Mouse (Mus musculus): ENCODE results near the gene Acacb. TPM values are rescaled to one million over a fixed set of nuclear protein-coding genes. Genes with fewer than 3 reads are reported as not detected.
A peak's percentile ranks its signal among the peaks of the same experiment; 100 is the strongest.

Acacb gene
- polyA plus RNA-seq, 1 experiment from 2014 or later = 0.54 TPM

DNA sequence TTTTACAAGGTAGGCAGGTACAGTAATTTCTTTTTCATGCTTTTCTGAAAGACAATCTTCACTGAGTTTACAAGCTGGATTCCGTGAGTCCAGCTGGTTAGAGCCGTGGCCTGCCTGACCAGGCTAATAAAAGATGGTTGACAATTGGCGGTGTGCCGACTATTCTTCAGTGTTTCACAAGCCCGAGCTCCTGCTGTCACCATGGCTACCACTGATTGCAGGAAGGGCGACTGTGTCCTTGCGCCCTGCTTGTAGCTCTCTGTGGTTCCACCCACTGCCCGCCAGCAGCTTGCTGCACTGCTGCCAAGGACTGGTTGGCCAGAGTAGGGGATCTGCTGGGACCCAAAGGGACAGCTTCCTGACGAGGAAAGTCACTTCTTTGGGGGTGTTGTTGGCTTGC lies 7.2 kb upstream of the Acacb start:
- ATAC-seq = peak; percentile 92
- peak overlapping the region; percentile 57 for H3K27ac ChIP-seq (ENCODE audit: low read length)
- H3K9me3 ChIP-seq (ENCODE audit: low read length) = no peaks in the 10 kb centered on the region
- TF ChIP-seq EP300 (IDR thresholded peaks at IDR 0.05) (no peak), CTCF (IDR thresholded peaks at IDR 0.05) (no peak)
- H3K36me3 ChIP-seq (ENCODE audit: insufficient read depth, low read length) = no peaks in the 10 kb centered on the region
- peaks cover 9% of the 10 kb centered on the region for H3K4me1 ChIP-seq (ENCODE audit: insufficient read depth, low read depth, low read length)
- no peaks in the 10 kb centered on the region for H3K27me3 ChIP-seq (replicated peaks; ENCODE audit: insufficient read depth, low read length)
- H3K4me3 ChIP-seq (ENCODE audit: low read depth, low read length) = no peak overlapping the region
- 18% methylated on average over 9 of the region's 9 CpGs for WGBS
- peak; percentile 96 for DNase-seq (ENCODE audit: low spot score)
- H3K9ac ChIP-seq (replicated peaks; ENCODE audit: low read depth) = no peak overlapping the region
- H3K4me2 ChIP-seq (replicated peaks; ENCODE audit: low read depth, low read length) = peak overlapping the region; percentile 14; the same call in 1 of the 2 replicates

- no peak overlapping the region for H3K4me2 ChIP-seq (replicated peaks; ENCODE audit: low read depth, low read length)
- 77% methylated on average over 14 of the region's 14 CpGs for WGBS
- no peaks in the 10 kb centered on the region for H3K9me3 ChIP-seq (ENCODE audit: low read length)
- H3K27me3 ChIP-seq (replicated peaks; ENCODE audit: insufficient read depth, low read length) = no peaks in the 10 kb centered on the region
- ATAC-seq (no peak), DNase-seq (ENCODE audit: low spot score) (no peak)
- TF ChIP-seq EP300 (IDR thresholded peaks at IDR 0.05) (no peak), CTCF (IDR thresholded peaks at IDR 0.05) (no peak)
- H3K4me3 ChIP-seq (ENCODE audit: low read depth, low read length) = no peak overlapping the region
- H3K4me1 ChIP-seq (ENCODE audit: insufficient read depth, low read depth, low read length) = no peaks in the 10 kb centered on the region
- H3K36me3 ChIP-seq (ENCODE audit: insufficient read depth, low read length) = no peaks in the 10 kb centered on the region
- no peak overlapping the region for H3K9ac ChIP-seq (replicated peaks; ENCODE audit: low read depth)
- H3K27ac ChIP-seq (ENCODE audit: low read length) = no peak overlapping the region
These were observed 973 bp downstream of the Acacb start for GRCm38 (mm10) chr5:114147043-114147972.

- no peak for DNase-seq (ENCODE audit: low spot score)
- Histone ChIP-seq H3K27me3 (replicated peaks; ENCODE audit: insufficient read depth, low read length) (no peaks in the 10 kb centered on the region), H3K36me3 (ENCODE audit: insufficient read depth, low read length) (no peaks in the 10 kb centered on the region), H3K27ac (ENCODE audit: low read length) (no peak overlapping the region), H3K9ac (replicated peaks; ENCODE audit: low read depth) (no peak overlapping the region), H3K9me3 (ENCODE audit: low read length) (no peaks in the 10 kb centered on the region), H3K4me1 (ENCODE audit: insufficient read depth, low read depth, low read length) (no peaks in the 10 kb centered on the region), H3K4me2 (replicated peaks; ENCODE audit: low read depth, low read length) (no peak overlapping the region), H3K4me3 (ENCODE audit: low read depth, low read length) (no peak overlapping the region)
- ATAC-seq = no peak
- 78% methylated on average over 12 of the region's 12 CpGs for WGBS
- TF ChIP-seq EP300 (IDR thresholded peaks at IDR 0.05) = no peak
- TF ChIP-seq CTCF (IDR thresholded peaks at IDR 0.05) = no peak
These were observed 6.2 kb downstream of the Acacb start for GRCm38 (mm10) chr5:114152359-114153092.

DNA sequence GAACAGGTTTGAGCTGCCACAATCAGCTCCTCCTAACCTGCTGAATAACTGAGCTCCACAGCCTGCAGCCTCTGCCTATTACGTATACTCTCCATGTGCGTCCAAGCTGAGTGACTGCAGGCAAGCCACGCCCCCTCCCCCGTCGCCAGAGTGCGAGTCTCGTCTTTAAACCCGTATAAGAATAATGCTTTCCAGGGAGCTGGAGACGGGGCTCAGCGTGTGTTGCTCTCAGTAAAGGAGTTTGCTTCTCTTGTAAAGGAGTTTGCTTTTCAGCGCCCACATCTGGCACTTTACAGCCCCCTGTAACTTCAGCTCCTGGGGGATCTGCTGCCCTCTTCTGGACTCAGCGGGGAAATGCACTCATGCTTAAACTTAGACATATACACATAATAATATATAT lies 7.2 kb downstream of the Acacb start:
- Histone ChIP-seq H3K4me3 (ENCODE audit: low read depth, low read length) (no peak overlapping the region), H3K4me1 (ENCODE audit: insufficient read depth, low read depth, low read length) (no peaks in the 10 kb centered on the region), H3K4me2 (replicated peaks; ENCODE audit: low read depth, low read length) (no peak overlapping the region), H3K27ac (ENCODE audit: low read length) (no peak overlapping the region), H3K9me3 (ENCODE audit: low read length) (no peaks in the 10 kb centered on the region), H3K9ac (replicated peaks; ENCODE audit: low read depth) (no peak overlapping the region), H3K27me3 (replicated peaks; ENCODE audit: insufficient read depth, low read length) (no peaks in the 10 kb centered on the region), H3K36me3 (ENCODE audit: insufficient read depth, low read length) (no peaks in the 10 kb centered on the region)
- ATAC-seq (0 out of 2 replicates have a peak, but pooled peaks have one; percentile 11), DNase-seq (ENCODE audit: low spot score) (peak; percentile 45)
- 14% methylated on average over 12 of the region's 12 CpGs for WGBS
- peak; percentile 61 for TF ChIP-seq CTCF (IDR thresholded peaks at IDR 0.05)
- TF ChIP-seq EP300 (IDR thresholded peaks at IDR 0.05) = no peak

DNA sequence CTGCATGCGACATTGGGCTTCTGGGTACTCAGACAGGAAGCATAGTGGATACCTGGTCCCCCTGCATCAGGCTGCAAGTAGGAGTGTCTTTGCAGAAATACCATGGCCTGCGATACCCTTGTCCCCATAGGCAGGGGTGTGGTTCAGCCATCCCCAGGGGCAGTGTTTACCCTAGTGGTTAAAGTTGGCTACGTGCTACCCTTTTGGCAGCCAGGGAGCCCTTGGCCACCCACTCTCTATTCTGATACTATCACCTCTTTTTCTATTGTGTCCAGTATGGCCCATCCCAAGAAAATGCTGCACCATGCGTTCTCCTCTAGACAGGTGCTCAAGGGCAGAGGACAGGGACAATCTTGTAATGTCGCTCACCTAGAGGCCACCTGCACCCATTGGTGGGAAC lies 8.4 kb downstream of the Acacb start:
- H3K27me3 ChIP-seq (replicated peaks; ENCODE audit: insufficient read depth, low read length) = no peaks in the 10 kb centered on the region
- H3K9me3 ChIP-seq (ENCODE audit: low read length) = no peaks in the 10 kb centered on the region
- TF ChIP-seq CTCF (IDR thresholded peaks at IDR 0.05) (no peak), EP300 (IDR thresholded peaks at IDR 0.05) (no peak)
- H3K27ac ChIP-seq (ENCODE audit: low read length) = no peak overlapping the region
- no peak overlapping the region for H3K4me3 ChIP-seq (ENCODE audit: low read depth, low read length)
- peak; percentile 10; the same call in 1 of the 2 replicates for ATAC-seq
- WGBS = 51% methylated on average over 5 of the region's 5 CpGs
- no peak overlapping the region for H3K9ac ChIP-seq (replicated peaks; ENCODE audit: low read depth)
- H3K4me1 ChIP-seq (ENCODE audit: insufficient read depth, low read depth, low read length) = no peaks in the 10 kb centered on the region
- H3K4me2 ChIP-seq (replicated peaks; ENCODE audit: low read depth, low read length) = no peak overlapping the region
- no peaks in the 10 kb centered on the region for H3K36me3 ChIP-seq (ENCODE audit: insufficient read depth, low read length)
- no peak for DNase-seq (ENCODE audit: low spot score)
